Mouse (Mus musculus) CH12.LX (cell line): ENCODE measurements around the gene Xpr1. TPM values are rescaled to one million over a fixed set of nuclear protein-coding genes. Genes with fewer than 3 reads are reported as not detected.

Source experiments
- DNase-seq: peaks from one replicate; pipeline ENCODE4 v3.0.0-alpha.2; 2013; ENCODE audit errors: extremely low read depth
- H3K27ac ChIP-seq: 2 replicates; pipeline ENCODE4 v1.5.1; 2012; ENCODE audit warnings: low read depth, mild to moderate bottlenecking, control low read depth, moderate library complexity; ENCODE audit not compliant: insufficient read depth
- H3K27me3 ChIP-seq: replicated peaks from 2 replicates; pipeline ENCODE3; 2012; ENCODE audit warnings: inconsistent platforms
- H3K36me3 ChIP-seq, 2 experiments: replicated peaks in 1 of 2; 2 replicates each; pipeline versions ENCODE3 to v1.6.1; 2012; ENCODE audit warnings: inconsistent platforms in 1 of 2, low read length in 1 of 2, mild to moderate bottlenecking in 1 of 2, mixed read lengths in 1 of 2, moderate library complexity in 1 of 2; ENCODE audit not compliant: control insufficient read depth in 1 of 2, insufficient read depth in 1 of 2
- H3K4me1 ChIP-seq, 2 experiments: 2 replicates each; pipeline ENCODE4 v1.6.1; 2012; ENCODE audit warnings: inconsistent platforms in 1 of 2, moderate library complexity in 1 of 2; ENCODE audit not compliant: insufficient read depth in 2 of 2, control insufficient read depth in 1 of 2
- H3K4me2 ChIP-seq: 2 replicates; pipeline ENCODE4 v1.6.1; 2012; ENCODE audit warnings: low read depth, mild to moderate bottlenecking, control low read depth; ENCODE audit not compliant: poor library complexity, insufficient read depth, severe bottlenecking
- H3K4me3 ChIP-seq, 3 experiments: fragments of 150-350 bp in 1 of 3; sonication (generic) in 1 of 3; replicated peaks in 1 of 3; 2 replicates each; pipeline versions ENCODE3 to v1.5.1; 2011 to 2012; ENCODE audit warnings: low read depth in 2 of 3, low read length in 2 of 3, mild to moderate bottlenecking in 2 of 3, moderate library complexity in 2 of 3, control low read depth in 1 of 3, improper control_type of control experiment in 1 of 3, inconsistent platforms in 1 of 3, mixed read lengths in 1 of 3; ENCODE audit not compliant: poor library complexity in 1 of 3
- H3K79me2 ChIP-seq: replicated peaks from 2 replicates; pipeline ENCODE4 v1.6.1; 2012; ENCODE audit warnings: mild to moderate bottlenecking, moderate library complexity; ENCODE audit not compliant: control insufficient read depth, poor library complexity, insufficient read depth, severe bottlenecking; ENCODE audit errors: extremely low read depth
- H3K9ac ChIP-seq: 2 replicates; pipeline ENCODE4 v1.6.1; 2012; ENCODE audit warnings: low read depth, mild to moderate bottlenecking, control low read depth, moderate library complexity; ENCODE audit not compliant: insufficient read depth
- H3K9me3 ChIP-seq: replicated peaks from 2 replicates; pipeline ENCODE3; 2012; ENCODE audit warnings: low read length, inconsistent platforms, mixed read lengths
- BHLHE40 ChIP-seq: IDR thresholded peaks from 2 replicates; pipeline ENCODE4 v1.6.1; 2011; ENCODE audit warnings: mild to moderate bottlenecking, low read depth, low read length, improper control_type of control experiment
- CHD1 ChIP-seq: IDR thresholded peaks from 2 replicates; pipeline ENCODE4 v1.6.1; 2012; ENCODE audit warnings: low read depth, low read length, improper control_type of control experiment, inconsistent platforms
- EP300 ChIP-seq: IDR thresholded peaks from 2 replicates; pipeline ENCODE4 v1.6.1; 2011; ENCODE audit warnings: low read length, improper control_type of control experiment
- JUND ChIP-seq: conservative IDR thresholded peaks from 2 replicates; pipeline ENCODE4 v1.6.1; 2011; ENCODE audit warnings: low read depth, low read length, improper control_type of control experiment
- MAX ChIP-seq: IDR thresholded peaks from 2 replicates; pipeline ENCODE4 v1.6.1; 2011; ENCODE audit warnings: low read length, improper control_type of control experiment
- MAZ ChIP-seq: IDR thresholded peaks from 2 replicates; pipeline ENCODE4 v1.6.1; 2012; ENCODE audit warnings: low read depth, mild to moderate bottlenecking, inconsistent platforms, low read length, improper control_type of control experiment, moderate library complexity
- MXI1 ChIP-seq: IDR thresholded peaks from 2 replicates; pipeline ENCODE4 v1.6.1; 2011; ENCODE audit warnings: mild to moderate bottlenecking, low read depth, low read length, improper control_type of control experiment
- MYC ChIP-seq: IDR thresholded peaks from 2 replicates; pipeline ENCODE4 v1.6.1; 2011; ENCODE audit warnings: low read depth, mild to moderate bottlenecking, improper control_type of control experiment, low read length
- NELFE ChIP-seq: IDR thresholded peaks from 2 replicates; pipeline ENCODE4 v1.6.1; 2011; ENCODE audit warnings: low read depth, low read length, improper control_type of control experiment
- PAX5 ChIP-seq: IDR thresholded peaks from 2 replicates; pipeline ENCODE4 v1.6.1; 2012; ENCODE audit warnings: low read length, inconsistent platforms, mixed read lengths
- POLR2A ChIP-seq: IDR thresholded peaks from 2 replicates; pipeline ENCODE4 v1.6.1; 2011; ENCODE audit warnings: low read depth, mild to moderate bottlenecking, improper control_type of control experiment, low read length
- SIN3A ChIP-seq: IDR thresholded peaks from 2 replicates; pipeline ENCODE4 v1.6.1; 2012; ENCODE audit warnings: low read length, improper control_type of control experiment, inconsistent platforms
- TBP ChIP-seq: conservative IDR thresholded peaks from 2 replicates; pipeline ENCODE4 v1.6.1; 2011; ENCODE audit warnings: low read depth, low read length, improper control_type of control experiment
- TCF12 ChIP-seq: IDR thresholded peaks from 2 replicates; pipeline ENCODE4 v1.6.1; 2014; ENCODE audit warnings: low read depth, mild to moderate bottlenecking, inconsistent platforms, low read length, improper control_type of control experiment
- USF1 ChIP-seq: IDR thresholded peaks from 2 replicates; pipeline ENCODE4 v1.6.1; 2014; ENCODE audit warnings: low read depth, mild to moderate bottlenecking, inconsistent platforms, low read length, improper control_type of control experiment
- USF2 ChIP-seq: conservative IDR thresholded peaks from 2 replicates; pipeline ENCODE4 v1.6.1; 2011; ENCODE audit warnings: low read depth, low read length, improper control_type of control experiment
- ZC3H11A ChIP-seq: IDR thresholded peaks from 2 replicates; pipeline ENCODE4 v1.6.1; 2012; ENCODE audit warnings: low read depth, mild to moderate bottlenecking, inconsistent platforms, low read length, improper control_type of control experiment
- ZKSCAN1 ChIP-seq: IDR thresholded peaks from 2 replicates; pipeline ENCODE4 v1.6.1; 2012; ENCODE audit warnings: low read depth, inconsistent platforms, low read length, improper control_type of control experiment, borderline replicate concordance
- ZMIZ1 ChIP-seq: IDR thresholded peaks from 2 replicates; pipeline ENCODE4 v1.6.1; 2012; ENCODE audit warnings: low read depth, mild to moderate bottlenecking, inconsistent platforms, low read length, improper control_type of control experiment
- ZNF384 ChIP-seq: IDR thresholded peaks from 2 replicates; pipeline ENCODE4 v1.6.1; 2012; ENCODE audit warnings: low read depth, low read length, improper control_type of control experiment, inconsistent platforms
- dilution Hi-C: fragments of 300-500 bp; cut with MboI; formaldehyde crosslinking; loops from 2 replicates; pipeline ENCODE4 v1.14.3; 2020; ENCODE audit warnings: low sequenced_read_pairs; ENCODE audit not compliant: extremely low pct_unique_long_range_greater_than_20kb, extremely low pct_ligation_motif_present
- in situ Hi-C: fragments of 300-500 bp; cut with MboI; formaldehyde crosslinking; loops from 3 replicates; pipeline ENCODE4 v1.14.3; 2019; ENCODE audit warnings: low sequenced_read_pairs, low pct_ligation_motif_present, low pct_unique_long_range_greater_than_20kb, mixed read lengths
- polyA plus RNA-seq: library from polyadenylated mRNA; unstranded; fragments of >175 nt; gene quantifications from 2 replicates; pipeline ENCODE4 v1.2.1, GENCODE M21; 2012; ENCODE audit warnings: low read depth; ENCODE audit not compliant: insufficient read length
- total RNA-seq, 2 experiments: library from RNA; depleted of rRNA; stranded (reverse); fragments of 300-350 nt in 1 of 2; fragments of >200 nt in 1 of 2; gene quantifications; 2 replicates each; pipeline ENCODE4 v1.2.3; 2012 to 2014

The Xpr1 gene
- total and polyA plus RNA-seq, 3 experiments, result 7.7 to 13.1 (median 9.6) TPM

- Histone ChIP-seq H3K27me3 (no peaks in the 10 kb centered on the region), H3K4me1 (peaks cover 0 to 3% of the 10 kb centered on the region in 2 experiments; a peak in 2 of 4 replicates), H3K4me2 (no peak overlapping the region), H3K79me2 (no peaks in the 10 kb centered on the region), H3K9ac (no peak overlapping the region), H3K4me3 (no peak overlapping the region), H3K27ac (no peak overlapping the region), H3K36me3 (no peaks in the 10 kb centered on the region), H3K9me3 (no peaks in the 10 kb centered on the region)
- in situ Hi-C loops, result no loop called here
- TF ChIP-seq NELFE (no peak), USF2 (no peak), ZKSCAN1 (no peak), EP300 (no peak), MAZ (no peak), MAX (no peak), ZMIZ1 (no peak), SIN3A (no peak), TCF12 (no peak), PAX5 (no peak), BHLHE40 (no peak), POLR2A (no peak), ZC3H11A (no peak)
- no peak for DNase-seq
- dilution Hi-C loops, result no loop called here
Measured at GRCm38 (mm10) chr1:155254309-155254708, 162.9 kb downstream of the Xpr1 start.

GRCm38 (mm10) chr1:155253126-155253525 lies 164.1 kb downstream of the Xpr1 start:
- H3K79me2 ChIP-seq, result no peaks in the 10 kb centered on the region
- no peaks in the 10 kb centered on the region for H3K9me3 ChIP-seq
- in situ Hi-C loops (no loop called here), dilution Hi-C loops (no loop called here)
- H3K9ac ChIP-seq, result no peak overlapping the region
- DNase-seq, result no peak
- TF ChIP-seq TBP, result no peak
- TF ChIP-seq USF1, result no peak
- TF ChIP-seq CHD1, result no peak
- TF ChIP-seq MYC, result no peak
- TF ChIP-seq JUND, result no peak
- TF ChIP-seq ZKSCAN1, result no peak
- TF ChIP-seq ZNF384, result no peak
- TF ChIP-seq EP300, result no peak
- no peak for TF ChIP-seq ZC3H11A
- TF ChIP-seq MXI1, result no peak
- peaks cover 4 to 7% of the 10 kb centered on the region in 2 experiments; a peak in 3 of 4 replicates for H3K4me1 ChIP-seq
- no peaks in the 10 kb centered on the region for H3K27me3 ChIP-seq
- H3K36me3 ChIP-seq, result no peaks in the 10 kb centered on the region
- no peak overlapping the region for H3K4me2 ChIP-seq
- H3K4me3 ChIP-seq, result no peak overlapping the region
- H3K27ac ChIP-seq, result no peak overlapping the region
